Mouse (Mus musculus) cortical plate, adult 2 months (tissue): ENCODE data around the gene Tuba1b.

Experiments used
- CTCF ChIP-seq: fragments of 200-500 bp; IDR thresholded peaks from 2 replicates; pipeline ENCODE4 v1.5.1; 2011; ENCODE audit warnings: mild to moderate bottlenecking, control low read depth, low read length; ENCODE audit not compliant: insufficient read depth; ENCODE audit errors: extremely low read depth
- POLR2A ChIP-seq: fragments of 200-500 bp; IDR thresholded peaks from 2 replicates; pipeline ENCODE4 v1.6.1; 2011; ENCODE audit warnings: mild to moderate bottlenecking, low read length, control low read depth; ENCODE audit not compliant: insufficient read depth; ENCODE audit errors: extremely low read depth

DNA sequence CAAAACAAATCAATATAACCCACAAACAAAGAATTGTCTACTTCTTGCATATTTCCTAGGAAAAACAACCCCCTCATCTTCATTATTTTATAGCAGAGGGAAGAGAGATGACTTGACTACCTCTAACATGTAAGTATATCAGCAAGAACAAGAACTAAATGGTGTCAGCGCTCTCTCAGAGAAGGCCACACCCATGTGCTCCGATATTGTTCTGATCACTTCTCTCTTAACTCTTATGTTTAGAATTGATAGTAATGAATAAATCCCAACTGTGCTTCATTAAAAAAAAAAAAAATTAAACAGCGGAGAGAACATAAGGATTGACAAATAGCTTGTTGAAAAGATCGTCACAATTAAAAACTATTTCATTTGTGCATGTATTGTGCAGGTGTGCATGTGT is 21.0 kb upstream of the Tuba1b start:
- TF ChIP-seq POLR2A (no peak), CTCF (no peak)
